Mouse (Mus musculus): ENCODE results near the gene Gm973.

The Gm973 gene

DNA sequence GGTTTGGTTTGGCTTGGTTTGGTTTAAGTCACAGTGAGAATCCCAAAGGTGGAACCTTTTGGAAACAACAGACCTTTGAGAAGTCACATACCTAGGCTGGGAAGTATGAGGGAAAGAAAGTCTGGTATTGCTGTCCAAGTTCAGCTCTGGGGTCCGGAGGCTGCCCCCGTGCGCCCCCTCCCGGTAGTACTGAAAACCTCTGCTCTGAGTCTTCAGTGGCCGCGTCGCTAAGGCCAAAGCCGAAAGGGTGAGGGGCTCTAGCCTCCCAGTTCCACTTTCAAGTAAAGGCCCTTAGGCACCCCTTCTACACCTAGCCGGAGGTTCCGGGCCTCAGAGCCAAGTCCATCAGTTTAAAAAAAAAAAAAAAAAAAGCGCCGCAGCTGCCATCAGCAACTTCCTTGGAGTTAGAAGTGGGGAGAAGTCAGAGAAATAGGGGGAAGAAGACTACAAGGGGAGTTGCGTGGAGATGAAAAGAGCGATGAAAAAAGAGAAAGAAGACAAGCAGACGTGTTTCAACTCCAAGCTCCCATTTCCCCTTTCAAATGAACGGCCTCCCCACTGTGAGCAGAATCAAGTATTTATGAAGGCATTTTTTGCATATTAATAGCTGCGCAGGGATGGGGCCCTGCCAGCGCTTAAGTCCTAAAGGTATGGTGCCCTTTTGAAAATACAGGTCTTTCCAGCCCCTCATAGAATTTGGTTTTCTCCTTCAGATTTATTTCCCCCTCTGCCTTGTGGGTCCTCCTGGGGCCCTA is 68.8 kb downstream of the Gm973 start:
- DNase-seq (ENCODE audit: low read depth, low spot score): peak; percentile 47

GRCm38 (mm10) chr1:59589271-59589670 is 73.2 kb downstream of the Gm973 start:
- DNase-seq (ENCODE audit: low read depth, low spot score): no peak

GRCm38 (mm10) chr1:59592359-59592758 is 76.3 kb downstream of the Gm973 start:
- DNase-seq (ENCODE audit: low read depth, low spot score): no peak

DNA sequence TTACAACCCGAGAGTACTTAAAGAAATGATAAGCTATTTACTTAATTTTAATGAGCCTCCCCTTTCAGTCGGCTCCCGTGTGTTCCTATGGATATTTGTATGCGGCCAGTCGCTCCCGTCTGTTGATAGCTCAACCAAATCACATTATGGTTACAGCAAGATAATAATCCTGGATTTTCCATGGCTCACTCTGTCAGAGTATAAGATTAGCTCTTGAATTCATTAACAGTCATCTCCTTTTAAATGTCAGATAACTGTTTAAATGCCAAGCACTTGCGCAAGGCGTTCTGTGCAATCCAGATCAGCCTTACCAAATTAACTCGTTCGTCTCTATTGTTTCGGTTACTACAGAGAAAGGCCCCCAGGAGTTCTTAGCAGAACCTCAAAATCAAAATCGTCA is 76.8 kb downstream of the Gm973 start:
- no peak for DNase-seq (ENCODE audit: low read depth, low spot score)

DNA sequence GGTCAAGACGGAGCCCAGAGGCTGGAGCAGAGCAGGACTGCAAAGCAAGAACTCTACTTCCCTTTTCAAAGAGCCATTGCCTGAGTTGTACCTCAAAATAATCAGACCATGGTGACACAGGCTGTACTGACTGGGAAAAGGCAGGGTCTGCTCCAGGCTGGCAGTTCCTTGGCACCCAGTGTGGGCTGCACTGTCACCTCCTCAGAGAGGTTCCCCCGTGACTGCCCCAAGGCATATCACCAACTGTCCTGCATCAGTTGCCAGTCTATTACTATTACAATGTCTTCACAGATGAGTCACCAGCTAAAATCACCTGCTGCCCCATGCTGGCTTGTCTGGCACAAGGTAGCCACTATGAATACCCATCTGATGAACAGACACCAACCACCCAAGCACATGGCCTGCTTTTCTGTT is 77.6 kb downstream of the Gm973 start:
- no peak for DNase-seq (ENCODE audit: low read depth, low spot score)

- DNase-seq (ENCODE audit: low read depth, low spot score): no peak
Measured at GRCm38 (mm10) chr1:59594586-59595266, 78.7 kb downstream of the Gm973 start.

DNA sequence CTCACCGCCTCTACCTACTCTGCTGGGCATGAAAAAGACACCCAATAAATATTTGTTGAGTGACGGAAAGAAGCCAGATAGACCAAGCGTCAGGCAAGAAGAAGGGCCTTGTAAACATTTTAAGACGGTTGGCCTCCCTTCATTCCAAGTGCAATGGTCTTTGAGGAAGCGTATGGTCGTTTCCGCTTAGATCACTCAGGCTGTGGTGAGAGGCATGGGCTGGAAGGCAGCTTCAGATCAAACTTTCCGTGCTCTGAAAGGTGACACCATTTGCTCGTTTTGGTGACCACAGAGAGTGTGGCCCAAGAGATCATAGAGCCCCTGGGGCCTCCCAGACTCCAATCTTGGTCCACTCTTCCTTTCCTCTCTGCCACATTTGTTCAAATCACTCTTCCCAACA is 79.5 kb downstream of the Gm973 start:
- no peak for DNase-seq (ENCODE audit: low read depth, low spot score)

GRCm38 (mm10) chr1:59602531-59603416 is 86.7 kb downstream of the Gm973 start:
- DNase-seq (ENCODE audit: low read depth, low spot score): peak; percentile 70

GRCm38 (mm10) chr1:59603417-59603712 is 87.3 kb downstream of the Gm973 start:
- DNase-seq (ENCODE audit: low read depth, low spot score): no peak

DNA sequence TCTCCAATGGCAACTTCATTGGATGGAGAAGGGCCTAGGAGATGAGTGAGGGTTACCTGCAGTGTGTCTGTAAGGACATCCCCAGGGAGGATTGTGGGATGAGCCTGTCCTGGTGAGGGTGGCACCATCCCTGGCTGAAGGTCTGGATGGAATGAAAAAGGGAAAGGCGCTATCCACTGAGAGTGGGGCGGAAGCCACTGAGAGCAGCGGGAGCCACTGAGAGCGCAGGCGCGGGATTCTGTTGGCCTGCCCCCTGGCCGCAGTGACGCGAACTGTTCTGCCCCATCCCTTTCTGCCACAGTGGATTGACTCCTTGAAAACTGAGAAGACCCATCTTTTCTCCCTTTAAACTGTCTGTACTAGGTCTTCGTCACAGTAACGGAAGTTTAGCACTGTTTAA is 87.8 kb downstream of the Gm973 start:
- no peak for DNase-seq (ENCODE audit: low read depth, low spot score)

GRCm38 (mm10) chr1:59606479-59606878 is 90.4 kb downstream of the Gm973 start:
- DNase-seq (ENCODE audit: low read depth, low spot score): no peak

DNA sequence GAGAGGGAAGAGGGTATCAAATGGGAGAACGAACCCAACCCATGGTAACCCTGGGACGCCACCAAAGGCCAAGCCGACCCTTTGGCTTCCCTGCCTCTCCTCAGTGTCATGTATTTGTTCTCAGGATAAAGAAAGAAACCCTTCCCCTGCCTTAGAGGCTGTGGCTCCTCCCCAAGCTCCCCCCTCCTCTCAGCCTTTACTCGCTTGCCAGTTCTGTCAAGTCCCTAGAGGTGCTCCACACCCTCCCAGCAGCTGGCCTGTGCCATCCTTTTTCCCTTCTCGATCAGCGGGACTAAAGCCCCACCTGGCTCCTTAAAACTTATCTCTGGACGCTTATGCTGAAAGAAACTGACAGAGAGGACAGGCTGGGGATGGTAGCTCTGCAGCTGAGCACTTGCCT is 91.0 kb downstream of the Gm973 start:
- no peak for DNase-seq (ENCODE audit: low read depth, low spot score)

- DNase-seq (ENCODE audit: low read depth, low spot score): peak; percentile 78
Measured at GRCm38 (mm10) chr1:59608125-59608762, 92.2 kb downstream of the Gm973 start.

- DNase-seq (ENCODE audit: low read depth, low spot score): peak; percentile 62
Measured at GRCm38 (mm10) chr1:59608920-59609319, 92.9 kb downstream of the Gm973 start.

- peak; percentile 39 for DNase-seq (ENCODE audit: low read depth, low spot score)
Measured at GRCm38 (mm10) chr1:59609458-59609857, 93.4 kb downstream of the Gm973 start.

DNA sequence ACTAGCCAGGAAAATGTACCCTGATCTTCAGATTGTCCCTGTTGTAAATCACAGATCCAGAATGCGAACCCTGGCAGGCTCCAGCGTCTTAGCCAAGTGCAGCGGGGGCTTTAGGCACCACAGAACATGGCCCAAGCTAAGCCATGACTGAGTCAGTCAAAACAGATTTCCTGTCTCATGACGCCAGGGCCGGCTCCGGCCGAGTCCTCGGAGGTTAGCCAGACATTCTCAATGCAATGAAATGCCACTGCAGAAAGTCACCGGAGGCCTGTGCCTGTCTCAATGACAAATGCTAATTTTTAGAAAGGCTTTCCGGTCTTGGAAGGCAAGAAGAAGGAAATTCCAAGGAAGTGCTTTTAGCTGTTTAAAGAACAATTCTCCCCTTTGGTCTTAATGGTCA is 93.8 kb downstream of the Gm973 start:
- DNase-seq (ENCODE audit: low read depth, low spot score): no peak

DNA sequence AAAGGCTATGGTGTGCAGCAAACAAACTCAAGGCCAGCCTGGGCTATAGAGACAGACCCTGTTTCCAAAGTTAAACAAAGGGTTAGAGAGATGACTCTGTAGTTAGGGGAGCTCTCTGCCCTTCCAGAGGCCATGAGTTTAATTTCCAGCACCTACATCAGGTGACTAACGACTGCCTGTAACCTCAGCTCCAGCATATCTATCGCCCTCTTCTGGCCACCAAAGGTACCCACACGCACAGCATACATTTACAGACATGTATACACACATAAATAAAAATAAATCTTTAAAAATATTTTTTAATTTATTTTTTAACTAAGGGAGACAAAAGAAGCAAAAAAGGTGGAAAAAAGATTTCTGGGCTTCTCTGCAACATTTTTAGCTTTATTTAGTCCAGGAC is 94.9 kb downstream of the Gm973 start:
- DNase-seq (ENCODE audit: low read depth, low spot score): no peak

DNA sequence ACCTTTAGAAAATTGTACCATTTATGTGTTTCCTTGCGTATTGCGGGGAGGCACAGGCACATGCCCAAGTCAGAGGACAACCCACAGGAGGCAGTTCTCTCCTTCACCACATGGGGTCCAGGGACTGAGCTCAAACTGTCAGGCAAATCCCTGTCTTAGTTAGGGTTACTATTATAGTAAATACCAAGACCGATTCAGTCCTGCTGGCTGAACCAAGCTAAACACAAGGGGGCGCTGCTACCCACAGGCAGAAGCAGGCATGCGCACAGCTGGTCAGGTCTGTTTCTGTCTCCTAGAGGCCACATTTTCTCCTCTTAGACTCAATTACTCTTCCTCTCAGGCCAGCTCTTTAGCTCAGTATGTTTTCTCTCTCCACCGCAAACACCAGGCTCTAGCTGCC is 97.7 kb downstream of the Gm973 start:
- peak; percentile 55 for DNase-seq (ENCODE audit: low read depth, low spot score)

DNA sequence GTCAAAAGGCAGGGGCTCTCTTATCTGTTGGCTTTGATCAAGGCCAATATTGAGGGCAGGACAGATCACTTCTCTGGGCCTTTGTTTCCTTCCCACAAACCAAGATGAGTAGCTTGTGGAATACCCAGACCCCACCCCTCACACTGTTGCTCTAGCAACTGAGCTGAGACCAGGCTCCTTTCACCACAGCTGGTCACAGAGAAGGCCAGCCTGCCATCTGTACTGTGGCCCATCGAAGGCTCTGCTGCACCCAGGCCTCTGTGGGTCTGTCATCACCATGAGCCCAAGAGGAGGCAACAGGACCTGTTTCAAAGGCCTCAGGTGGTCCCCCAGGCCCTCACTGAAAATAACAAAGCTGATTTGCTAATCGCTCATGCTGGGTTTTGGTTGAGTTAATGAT is 99.0 kb downstream of the Gm973 start:
- no peak for DNase-seq (ENCODE audit: low read depth, low spot score)

DNA sequence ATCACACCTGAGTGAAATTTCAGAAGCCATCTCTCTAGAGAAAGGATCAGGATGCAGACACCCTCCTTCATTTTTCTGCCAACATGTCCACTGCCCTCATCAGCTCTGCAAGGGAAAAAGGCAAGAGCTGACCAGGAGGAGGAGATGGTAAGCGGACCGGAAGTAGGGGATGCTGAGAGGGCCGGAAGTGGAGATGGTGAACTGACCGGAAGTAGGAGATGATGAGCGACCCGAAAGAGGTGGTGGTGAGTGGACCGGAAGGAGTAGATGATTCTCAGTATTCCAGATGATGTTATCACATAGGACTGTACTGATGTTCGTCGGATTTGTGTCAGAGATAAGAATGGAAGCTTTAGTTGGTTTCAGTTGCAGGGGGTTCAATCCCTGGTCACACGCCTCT is 103.1 kb downstream of the Gm973 start:
- no peak for DNase-seq (ENCODE audit: low read depth, low spot score)

DNA sequence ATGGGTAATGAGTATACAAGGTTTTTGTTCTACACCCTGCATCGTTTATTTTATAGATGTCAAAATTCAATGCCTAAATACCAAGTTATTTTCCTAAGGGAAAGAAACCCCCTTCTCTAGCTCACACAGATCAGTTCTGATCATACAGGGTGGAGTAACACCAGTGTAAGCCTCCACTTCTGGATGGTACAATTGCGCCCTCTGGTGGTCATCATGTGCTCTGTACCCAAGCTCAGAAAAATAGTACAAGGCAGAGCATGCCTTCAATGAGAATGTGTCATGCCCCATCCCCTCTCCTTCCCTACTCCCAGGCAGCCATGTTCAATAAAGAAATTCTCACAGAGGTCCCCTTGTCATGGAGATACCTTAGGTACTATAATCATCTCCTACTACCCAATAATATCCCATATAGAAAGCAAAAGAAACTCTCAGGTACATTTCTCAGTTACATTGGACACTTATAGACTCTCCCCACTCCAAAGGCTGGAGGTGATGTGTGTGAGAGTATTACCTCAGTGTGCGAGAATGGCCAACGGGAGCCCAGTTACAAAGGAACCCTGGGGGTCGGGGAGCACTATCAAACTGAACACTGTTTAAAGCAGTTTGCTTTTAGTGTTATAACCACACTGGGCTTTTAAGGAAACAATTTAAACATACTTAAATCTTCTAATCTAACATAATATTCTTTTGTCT is 107.4 kb downstream of the Gm973 start:
- peak; percentile 76 for DNase-seq (ENCODE audit: low read depth, low spot score)
